Mouse (Mus musculus): Measurements from ENCODE around the gene Tcaf3.
A peak's percentile ranks its signal among the peaks of the same experiment; 100 is the strongest.

Gene Tcaf3

DNA sequence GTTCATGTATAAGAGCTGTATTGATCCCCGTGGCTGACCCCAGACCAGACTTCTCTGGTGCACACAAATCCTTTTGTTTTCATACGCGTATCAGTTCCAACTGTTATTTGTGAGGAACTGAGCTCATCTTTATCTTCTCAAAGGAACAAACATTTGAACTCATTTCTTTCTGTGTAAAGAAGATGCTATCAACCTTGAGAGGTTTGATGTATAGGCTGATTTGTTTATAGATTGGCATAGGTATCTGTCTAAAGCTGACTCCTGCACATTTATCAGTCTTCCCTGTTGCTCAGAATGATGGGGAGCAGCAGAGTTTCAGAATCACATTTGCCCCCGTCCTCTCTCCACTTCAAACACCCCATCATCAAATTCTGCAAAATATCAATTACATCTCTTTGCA, at the start of gene Tcaf3:
Gene Tcaf3 (minus strand): TSS at position 101 of the 400 bp plus-strand sequence.
- no peak for DNase-seq (ENCODE audit: low spot score)

DNA sequence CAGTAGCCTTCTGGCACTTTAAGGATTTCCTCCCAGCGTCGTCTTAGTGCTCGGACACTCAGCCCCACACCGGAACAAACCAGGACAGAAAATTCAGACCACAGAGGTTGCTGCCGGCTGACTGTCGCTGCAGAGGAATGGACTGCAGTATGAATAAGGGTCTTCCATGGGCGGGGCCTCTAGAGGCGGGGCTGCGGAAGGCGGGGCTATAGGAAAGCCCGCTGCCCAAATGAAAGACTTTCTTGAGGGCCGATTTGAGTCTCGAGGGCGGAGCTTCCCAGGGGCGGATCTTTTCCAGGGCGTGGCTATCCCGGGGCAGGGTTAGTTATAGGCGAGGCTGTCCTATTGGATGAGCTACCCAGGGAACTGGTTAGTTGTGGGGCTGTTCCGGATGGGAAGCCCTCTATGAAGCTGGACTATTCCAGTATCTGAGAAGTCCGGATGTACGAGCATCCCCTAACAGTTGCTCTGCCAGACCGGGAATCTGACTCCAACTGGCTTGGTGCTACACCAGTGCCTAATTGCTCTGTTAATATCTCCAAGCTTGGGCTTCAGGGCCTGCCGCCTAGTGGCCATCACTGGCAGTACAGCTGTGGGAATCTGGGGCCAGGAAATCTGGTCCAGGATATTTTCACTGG, 47.5 kb upstream of the Tcaf3 start, which contains the start of gene Tcaf2:
Gene Tcaf2 (minus strand): TSS at position 343 of the 638 bp plus-strand sequence.
- peak; percentile 97 for DNase-seq (ENCODE audit: low spot score)

DNA sequence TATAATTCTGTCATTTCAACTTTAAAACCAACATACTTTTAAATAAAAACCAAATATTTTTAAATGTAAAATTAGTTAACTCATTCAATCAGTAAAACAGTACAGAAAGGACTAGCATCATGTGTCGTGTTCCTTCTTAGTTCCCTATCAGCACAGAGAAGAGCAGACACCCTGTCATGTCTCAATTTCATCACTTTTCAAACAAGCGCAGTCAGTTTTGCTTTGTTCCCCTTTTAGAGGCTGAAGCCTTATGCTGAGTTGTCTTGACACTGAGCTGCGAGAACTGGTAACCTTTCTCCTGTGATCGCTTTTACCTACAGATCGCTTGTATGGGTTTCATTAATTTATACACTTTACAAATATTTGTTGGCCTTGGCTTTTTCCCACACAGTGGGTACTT, 36.9 kb upstream of the Tcaf3 start:
- no peak for DNase-seq (ENCODE audit: low spot score)

DNA sequence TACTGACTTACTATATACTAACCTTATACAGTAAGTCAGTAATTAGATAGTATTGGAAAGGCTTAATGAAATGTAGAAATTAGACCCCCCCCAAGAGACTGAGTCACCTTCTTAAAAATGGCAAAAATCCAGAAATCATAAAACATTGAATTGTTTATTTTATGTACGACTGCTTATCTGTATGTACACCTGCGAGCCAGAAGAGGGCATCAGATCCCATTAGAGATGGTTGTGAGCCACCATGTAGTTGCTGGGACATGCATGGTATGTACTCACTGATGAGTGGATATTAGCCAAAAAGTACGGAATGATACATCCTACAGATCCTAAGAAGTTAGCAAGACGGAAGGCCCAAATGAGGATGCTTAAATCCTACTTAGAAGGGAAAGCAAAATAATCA, 33.9 kb upstream of the Tcaf3 start:
- DNase-seq (ENCODE audit: low spot score), result no peak

DNA sequence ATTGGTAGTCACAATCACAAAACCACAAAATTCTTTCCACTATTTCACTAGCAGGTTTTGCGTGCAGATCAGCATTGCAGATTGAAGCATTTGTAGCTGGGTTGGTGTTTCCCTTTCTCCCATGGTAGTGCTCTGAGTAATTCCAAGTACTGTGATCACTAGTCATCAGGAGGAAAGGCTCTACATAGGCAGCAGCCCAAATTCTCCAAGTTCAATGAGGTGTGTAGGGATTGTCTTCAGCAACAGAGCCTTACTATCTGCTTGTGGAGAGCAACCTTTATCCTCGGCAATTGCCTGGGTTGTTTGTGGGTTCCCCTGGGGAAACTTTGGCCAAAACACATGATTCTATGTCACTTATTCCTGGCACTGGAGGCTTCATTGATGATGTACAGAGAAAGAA, 19.4 kb upstream of the Tcaf3 start:
- no peak for DNase-seq (ENCODE audit: low spot score)

DNA sequence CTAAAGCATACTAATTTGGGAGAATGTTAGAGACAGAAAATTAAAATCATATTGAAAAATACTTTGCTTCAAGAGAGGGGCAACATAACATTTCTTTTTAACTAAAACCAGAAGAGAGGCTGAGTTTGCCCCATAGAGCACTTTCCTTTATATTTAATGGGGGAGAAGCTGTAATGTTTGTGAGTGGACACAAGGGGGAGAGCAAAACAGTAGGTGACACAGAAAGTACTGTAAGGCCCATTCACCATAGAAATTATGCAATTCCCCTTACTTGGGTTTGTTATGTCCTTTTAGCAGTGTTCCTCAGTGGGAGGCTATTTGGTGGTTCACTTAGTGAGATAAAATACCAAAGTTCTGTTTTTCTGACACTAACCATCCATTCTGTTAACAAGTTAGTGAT, 14.7 kb upstream of the Tcaf3 start:
- peak; percentile 17 for DNase-seq (ENCODE audit: low spot score)

DNA sequence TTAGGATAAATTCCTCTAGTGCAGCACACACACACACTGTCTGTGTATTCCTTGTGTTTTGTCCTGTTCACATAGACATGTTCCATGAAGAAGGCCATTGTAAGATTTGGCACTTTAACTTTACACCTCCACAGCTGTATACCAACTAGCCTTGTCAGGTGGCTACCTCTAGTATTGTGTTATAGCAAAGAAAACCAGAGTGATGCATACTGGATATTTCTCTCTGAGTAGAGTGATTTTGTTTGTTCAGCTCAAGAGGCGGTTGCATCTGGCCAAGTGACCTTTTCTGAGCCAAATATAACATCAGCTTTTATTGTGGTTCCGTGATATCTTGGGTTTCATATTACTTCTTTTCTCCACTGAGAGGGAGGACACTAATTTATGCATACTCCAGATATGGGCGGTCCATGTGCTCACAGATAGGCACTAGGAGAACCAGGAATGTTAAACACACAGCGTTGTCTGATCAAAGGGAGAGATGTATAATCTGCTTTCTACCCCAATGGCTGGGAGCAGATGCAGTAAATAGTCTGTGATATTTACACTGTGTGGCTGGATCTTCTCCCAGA, 13.5 kb upstream of the Tcaf3 start:
- no peak for DNase-seq (ENCODE audit: low spot score)

DNA sequence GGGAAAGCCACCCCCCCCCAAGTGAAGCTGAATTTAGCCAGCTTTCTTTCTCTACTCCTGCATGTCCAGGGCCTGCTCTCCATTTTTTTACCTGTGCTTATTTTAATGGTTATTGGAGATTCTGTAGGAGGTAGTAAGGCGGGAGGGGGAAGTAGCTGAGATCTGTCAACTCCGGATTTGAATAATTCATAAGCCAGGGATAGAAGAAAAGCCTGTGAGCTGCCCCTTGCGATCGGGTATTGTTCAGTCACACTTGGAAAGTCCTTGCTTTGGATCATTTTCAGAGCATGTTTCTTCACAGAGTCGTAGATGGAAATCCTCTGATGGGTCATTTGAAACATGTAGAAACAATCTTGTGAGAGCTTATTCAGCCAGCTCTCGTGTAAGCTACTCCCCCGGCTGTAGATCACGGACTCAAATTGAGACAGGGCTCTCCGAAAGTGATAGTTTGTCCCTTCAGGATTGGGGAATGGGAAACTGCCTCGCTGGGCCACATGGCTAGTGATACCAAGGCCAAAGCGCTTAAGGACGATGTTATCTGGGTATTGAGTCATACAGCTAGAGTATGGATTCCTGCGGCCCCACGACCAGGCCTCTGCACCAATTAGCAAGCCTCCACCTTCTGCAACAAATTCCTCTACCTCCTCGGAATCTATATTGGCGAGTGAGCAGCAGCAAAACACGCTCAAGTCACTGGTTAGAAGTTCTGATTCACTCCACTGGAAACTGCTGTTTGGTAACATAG, 4.2 kb downstream of the Tcaf3 start:
- DNase-seq (ENCODE audit: low spot score), result no peak

DNA sequence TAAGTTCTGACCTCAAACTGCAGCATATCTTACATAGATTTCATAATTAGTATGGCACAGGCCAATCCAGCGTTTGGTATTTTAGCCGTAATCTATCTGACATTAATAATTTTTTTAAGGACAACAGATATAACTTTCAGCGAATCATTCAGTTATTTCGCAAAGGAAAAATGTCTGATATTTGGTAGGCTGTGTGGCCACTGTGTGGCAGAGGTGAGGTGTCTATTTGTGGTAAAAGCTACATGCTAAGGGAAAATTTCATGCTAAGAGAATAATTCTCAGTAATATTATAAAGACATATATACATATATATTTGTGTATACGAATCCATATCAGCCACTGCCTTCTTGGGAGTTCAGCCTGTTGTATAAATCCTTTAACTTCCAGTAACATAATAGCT, 10.9 kb downstream of the Tcaf3 start:
- no peak for DNase-seq (ENCODE audit: low spot score)

DNA sequence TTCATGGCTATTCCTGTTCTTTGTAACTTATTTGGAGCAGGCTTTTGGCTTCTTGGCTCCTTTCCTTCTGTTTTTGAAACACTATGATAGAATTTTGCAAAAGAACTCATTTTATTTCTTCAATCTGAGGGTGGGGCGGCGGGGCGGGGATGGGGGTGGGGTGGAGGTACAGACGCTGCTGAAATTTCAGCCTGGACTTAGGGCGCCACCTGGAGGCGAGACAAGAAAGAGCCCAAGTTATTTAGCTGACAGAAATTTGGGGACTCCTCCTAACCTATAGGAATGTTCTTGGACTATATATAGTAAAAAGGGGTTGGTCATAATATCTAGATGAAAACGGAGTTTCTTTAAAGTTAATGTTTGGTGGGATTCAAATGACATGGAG, 14.0 kb downstream of the Tcaf3 start:
- peak; percentile 72 for DNase-seq (ENCODE audit: low spot score)

DNA sequence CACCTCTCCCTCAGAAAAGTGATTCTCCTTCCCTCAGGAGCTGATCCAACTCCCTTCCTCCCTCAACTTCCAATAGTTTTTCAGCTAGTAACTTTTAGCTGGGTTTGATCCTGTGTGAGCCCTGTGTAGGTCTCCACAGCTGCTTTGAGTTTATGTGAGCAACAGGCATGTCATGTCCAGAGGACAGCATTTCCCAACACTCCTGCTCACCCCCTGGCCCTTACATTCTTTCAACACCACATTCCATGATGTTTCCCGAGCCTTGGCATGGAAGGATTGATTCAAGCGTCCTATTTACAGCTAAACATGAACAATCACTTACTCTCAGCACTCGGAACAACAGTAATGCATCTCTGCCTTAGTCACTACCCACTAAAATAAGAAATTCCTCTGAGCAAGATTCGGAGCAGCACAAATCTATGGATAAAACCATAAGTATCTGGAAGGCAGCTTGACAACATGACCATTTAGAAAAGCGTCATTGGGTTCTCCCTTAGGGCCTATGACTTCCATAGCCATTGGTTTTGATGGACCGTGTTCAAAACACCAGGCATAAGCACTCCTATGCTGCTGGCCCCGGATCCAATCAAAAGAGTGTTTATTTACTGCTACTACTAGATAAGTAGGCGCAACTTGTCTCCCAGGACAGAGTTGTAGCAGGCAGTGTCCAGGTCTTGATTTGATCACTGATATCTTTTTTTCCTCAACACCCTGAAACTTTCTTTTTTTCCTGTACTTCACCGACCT, 14.6 kb downstream of the Tcaf3 start:
- peak; percentile 13 for DNase-seq (ENCODE audit: low spot score)

DNA sequence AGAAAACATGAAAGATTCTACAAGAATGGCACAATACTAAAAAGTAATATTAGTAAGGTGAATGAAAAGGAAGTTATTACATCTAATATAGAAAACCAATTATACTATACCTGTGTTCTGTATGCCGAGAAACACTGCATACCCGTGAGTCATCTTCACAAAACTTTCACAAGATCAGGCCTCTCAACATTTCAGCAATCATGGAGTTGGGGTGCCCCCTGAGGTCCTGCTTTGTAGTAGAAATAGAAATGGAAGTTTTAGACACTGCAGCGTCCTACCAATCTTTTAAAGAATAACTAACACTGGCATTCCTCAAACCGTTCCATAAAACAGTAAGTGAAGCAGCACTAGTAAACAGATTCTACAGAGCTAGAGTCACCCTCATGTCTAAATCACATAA, 18.8 kb downstream of the Tcaf3 start:
- DNase-seq (ENCODE audit: low spot score), result no peak

DNA sequence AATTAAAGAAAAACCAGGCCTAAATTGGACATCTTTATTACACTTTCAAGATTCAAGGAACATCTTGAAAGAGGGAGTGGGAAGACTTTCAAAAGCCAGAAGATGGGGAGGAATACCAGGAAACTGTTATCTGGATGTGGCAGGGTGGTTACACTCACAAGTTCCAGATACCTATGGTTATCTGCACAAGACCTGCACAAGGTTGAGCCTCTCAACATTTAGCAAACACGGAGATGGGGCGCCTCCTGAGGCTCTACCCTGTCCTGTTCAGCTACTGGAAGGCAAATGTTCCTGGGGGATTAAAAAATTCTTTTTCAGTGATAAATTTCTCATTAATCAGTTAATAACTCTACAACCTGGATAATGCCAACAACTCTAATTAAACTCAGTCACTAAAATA, 20.1 kb downstream of the Tcaf3 start:
- DNase-seq (ENCODE audit: low spot score), result no peak

DNA sequence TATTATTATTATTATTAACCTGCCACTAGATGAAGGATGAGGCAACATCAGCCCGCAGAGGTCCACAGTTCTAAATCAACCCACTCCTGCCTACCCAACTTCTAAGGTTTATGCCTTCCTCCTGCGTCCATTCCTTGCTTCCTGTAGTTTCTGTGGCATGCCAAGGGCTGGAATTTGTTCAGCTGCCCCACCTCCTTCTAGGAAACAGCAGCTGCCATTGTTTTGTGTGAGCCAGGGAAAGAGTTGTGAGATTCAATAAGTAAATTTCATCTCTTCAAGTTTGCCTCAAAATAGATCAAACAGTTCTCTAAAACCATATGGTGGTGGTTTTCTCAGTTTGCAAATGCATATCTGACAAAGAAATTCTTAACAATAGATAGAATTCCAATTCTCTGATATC, 29.3 kb downstream of the Tcaf3 start:
- no peak for DNase-seq (ENCODE audit: low spot score)

DNA sequence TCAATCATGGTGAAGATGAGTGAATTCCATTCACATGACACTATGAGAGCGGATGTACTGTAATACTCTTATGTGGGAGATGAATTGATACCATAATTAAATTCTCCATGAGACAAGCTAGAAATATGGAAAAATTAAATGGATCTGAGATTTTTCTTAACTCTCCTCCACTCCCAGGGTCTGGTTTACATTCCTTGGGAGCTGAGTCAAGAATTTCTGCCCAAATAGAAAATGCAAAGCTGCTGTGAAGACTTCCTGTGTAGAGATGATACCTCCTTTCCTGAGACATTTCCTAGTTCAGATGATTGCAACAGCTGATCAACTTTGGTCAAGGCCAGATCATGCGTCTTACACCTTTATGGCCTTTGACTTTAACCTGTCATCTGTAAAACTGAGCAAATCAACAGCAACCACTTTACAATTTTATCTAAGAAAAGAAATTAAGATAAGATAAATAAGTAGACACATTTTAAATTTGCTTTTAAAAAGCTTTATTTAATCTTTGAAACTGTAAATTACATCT, 31.4 kb downstream of the Tcaf3 start:
- no peak for DNase-seq (ENCODE audit: low spot score)

DNA sequence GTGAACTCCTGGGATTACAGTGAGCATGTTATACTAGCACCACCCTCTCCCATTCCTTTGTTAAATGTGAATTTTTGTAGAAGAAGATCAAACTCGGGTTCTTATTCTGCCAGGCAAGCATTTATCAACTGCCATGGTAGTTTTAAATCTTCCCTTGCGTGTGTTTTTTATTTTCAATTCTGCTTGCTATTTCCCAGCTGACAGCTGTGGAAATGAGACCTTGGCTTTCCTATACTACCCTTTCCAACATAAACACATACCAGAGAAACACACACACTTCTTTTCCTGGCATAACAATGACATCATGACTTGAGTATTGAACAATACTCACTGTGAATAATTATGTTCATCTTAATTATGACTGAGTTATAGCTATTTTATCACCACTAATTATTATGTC, 35.2 kb downstream of the Tcaf3 start:
- no peak for DNase-seq (ENCODE audit: low spot score)

DNA sequence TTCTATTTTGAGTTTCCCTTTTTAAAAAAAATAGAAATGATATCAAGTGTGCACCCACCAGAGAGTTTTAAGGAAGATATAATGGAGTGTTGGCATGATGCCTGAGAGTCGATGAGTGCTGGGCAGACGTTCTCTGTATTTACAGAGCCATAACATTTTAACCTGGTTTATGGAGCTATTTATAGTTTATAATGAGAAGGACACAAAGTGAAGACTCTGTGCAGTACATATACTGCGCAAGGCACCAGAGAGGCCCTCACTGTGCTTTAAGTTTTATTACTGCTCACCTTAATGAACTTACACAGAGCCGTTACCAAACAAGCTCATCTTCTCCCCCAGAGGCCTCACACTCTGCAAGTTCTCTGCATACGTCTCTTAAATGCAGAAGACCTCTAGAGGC, 36.6 kb downstream of the Tcaf3 start:
- DNase-seq (ENCODE audit: low spot score), result no peak

DNA sequence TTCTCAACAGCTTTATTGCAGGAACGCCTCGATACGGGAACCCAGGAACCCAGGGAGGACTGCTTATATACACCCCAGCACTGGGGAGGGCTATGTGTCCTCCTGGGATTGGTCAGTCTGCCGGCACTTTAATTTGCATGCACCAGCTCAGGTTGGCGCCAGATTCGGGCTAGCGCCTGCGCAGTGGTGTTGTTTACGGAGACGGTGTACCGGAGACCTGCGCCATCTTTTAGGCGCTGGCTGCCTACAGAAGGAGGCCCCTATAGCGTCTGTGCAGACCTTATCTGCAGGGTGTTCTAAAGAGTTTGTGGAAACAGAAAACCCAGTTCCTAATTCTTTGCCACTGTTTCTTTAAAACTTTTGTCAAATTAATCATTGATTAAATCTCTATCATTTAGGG, 38.9 kb downstream of the Tcaf3 start:
- no peak for DNase-seq (ENCODE audit: low spot score)

DNA sequence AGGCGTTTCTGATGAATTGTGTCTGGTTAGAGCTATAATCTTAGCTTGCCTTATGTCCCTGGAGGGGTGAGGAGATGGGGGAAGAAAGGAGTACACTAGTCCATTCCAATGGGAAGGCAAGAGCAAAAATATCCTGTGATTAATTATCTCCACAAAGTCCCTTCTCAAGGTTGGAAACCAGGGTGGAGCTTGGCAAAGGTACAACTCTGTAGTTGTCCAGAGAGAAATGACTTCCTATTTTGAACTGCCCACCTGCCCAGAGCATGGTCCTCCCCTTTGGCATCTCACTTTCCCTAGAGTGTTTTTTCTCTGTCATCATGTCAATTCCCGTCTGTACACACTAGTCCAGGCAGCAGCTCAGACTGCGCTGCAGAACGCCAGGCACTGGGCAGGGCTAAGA, 50.0 kb downstream of the Tcaf3 start, which contains the start of gene Olfr455:
Gene Olfr455 (minus strand): TSS at position 127 of the 400 bp plus-strand sequence.
- no peak for DNase-seq (ENCODE audit: low spot score)

DNA sequence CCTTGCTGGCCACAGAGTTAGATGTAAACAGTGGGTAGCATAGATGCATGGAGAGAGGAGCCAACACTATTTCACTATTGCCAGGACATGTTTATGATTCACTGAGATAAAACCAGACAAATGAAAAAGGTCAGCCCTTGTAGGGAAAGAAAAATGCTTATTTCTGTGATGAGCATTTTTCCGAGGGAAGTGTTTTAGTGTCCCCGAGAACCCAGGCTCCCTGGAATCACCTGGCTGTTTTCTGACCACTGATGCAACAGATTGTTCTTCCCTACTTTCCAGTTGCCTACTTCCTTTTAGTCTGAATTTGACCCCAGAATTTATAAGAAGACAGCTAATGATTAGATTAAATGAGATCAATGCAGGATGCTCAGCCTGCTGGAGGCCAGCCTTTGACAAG, 51.3 kb downstream of the Tcaf3 start:
- DNase-seq (ENCODE audit: low spot score), result no peak

DNA sequence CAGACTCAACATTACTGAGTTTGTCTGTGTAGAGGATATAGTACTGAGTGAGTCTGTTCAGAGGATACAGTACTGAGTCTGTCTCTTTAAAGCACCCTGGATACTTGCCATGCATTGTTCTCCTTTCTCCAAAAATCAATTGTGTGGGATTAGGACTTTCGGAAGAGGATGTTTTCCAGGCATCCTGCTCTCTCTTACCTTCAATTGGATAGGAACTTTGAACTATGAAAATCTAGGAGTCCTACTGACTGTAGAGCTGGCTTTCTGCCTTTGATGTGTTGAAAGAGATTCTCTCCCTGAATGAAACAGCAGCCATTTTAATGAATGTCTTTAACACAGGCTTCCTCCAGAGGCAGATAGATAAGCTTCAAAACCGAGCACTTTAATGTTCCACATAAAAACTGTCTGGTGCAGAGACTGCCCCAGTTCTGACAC, 52.0 kb downstream of the Tcaf3 start:
- DNase-seq (ENCODE audit: low spot score), result no peak

DNA sequence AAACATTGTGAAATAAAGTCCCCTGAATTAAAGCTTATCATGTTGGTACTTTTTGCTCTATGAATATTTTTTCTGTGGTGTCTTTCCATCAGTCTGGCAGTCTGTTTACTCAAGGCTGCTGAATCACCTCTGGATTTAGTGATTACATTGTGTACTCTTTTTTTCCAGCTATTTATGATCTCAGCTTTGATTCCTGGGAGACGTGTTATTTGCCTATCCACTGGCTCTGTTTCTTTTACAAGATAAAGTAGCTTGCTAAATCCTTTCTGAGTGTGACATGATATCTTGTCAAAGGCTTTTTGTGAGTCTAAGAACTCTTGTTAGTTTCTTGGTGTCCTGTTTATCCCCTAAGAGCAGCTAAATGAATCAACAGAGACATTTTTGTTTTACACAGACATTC, 52.6 kb downstream of the Tcaf3 start:
- no peak for DNase-seq (ENCODE audit: low spot score)
